Mouse (Mus musculus) limb, embryonic 10.5 days (tissue): ENCODE measurements around the gene Cd209g. TPM values are rescaled to one million over a fixed set of nuclear protein-coding genes. Genes with fewer than 3 reads are reported as not detected.
A peak's percentile ranks its signal among the peaks of the same experiment; 100 is the strongest.
"Not testable (repeated sequence)": the region's sequence is repeated elsewhere in the genome, so short reads cannot be mapped to it uniquely, and the experiment has no call there.

Experiments
- DNase-seq: peaks from one replicate; pipeline ENCODE4 v3.0.0-alpha.2; 2017; ENCODE audit warnings: low spot score
- H3K27ac ChIP-seq: fragments of 300-500 bp; sonication (generic); 2 replicates; pipeline ENCODE4 v1.5.1; 2016; ENCODE audit warnings: mild to moderate bottlenecking
- H3K27me3 ChIP-seq: fragments of 300-500 bp; sonication (generic); 2 replicates; pipeline ENCODE4 v1.6.1; 2016; ENCODE audit warnings: low read depth, mild to moderate bottlenecking; ENCODE audit not compliant: poor library complexity, severe bottlenecking
- H3K36me3 ChIP-seq: fragments of 300-500 bp; sonication (generic); 2 replicates; pipeline ENCODE4 v1.6.1; 2016; ENCODE audit warnings: mild to moderate bottlenecking, moderate library complexity
- H3K4me1 ChIP-seq: fragments of 300-500 bp; sonication (generic); 2 replicates; pipeline ENCODE4 v1.6.1; 2016
- H3K4me3 ChIP-seq: fragments of 300-500 bp; sonication (generic); 2 replicates; pipeline ENCODE4 v1.5.1; 2016; ENCODE audit warnings: mild to moderate bottlenecking, moderate library complexity
- H3K9me3 ChIP-seq: fragments of 300-500 bp; sonication (generic); replicated peaks from 2 replicates; pipeline ENCODE4 v1.6.1; 2016; ENCODE audit warnings: mild to moderate bottlenecking
- WGBS: fragments of 180-500 bp; shearing (Covaris S2); methylation state at CpG from one replicate; pipeline ENCODE4 v1.1.7; 2016; 5-methylcytosine and 5-hydroxymethylcytosine counted together
- polyA plus RNA-seq: library from polyadenylated mRNA; unstranded; fragments of >200 nt; fragmentation: Nextera tagmentation; extraction: Ambion mirVana; gene quantifications from 2 replicates; pipeline ENCODE4 v1.2.1, GENCODE M21; 2016

Gene Cd209g
- polyA plus RNA-seq: not detected in 2 replicates

DNA sequence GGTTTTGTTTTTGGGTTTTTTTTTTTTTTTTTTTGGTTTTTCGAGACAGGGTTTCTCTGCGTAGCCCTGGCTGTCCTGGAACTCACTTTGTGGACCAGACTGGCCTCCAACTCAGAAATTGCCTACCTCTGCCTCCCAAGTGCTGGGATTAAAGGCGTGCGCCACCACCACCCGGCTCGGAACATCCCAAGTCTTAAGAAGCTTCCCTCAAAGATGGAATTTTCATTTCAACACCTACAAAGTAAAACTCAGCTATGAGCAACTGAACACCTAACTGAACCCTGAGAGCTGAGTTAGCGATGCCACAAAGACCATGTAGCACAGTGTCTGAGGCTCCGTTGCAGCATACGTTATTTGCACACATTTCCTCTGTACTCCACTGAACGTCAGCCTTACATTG is at the start of gene Cd209g:
Cd209g (plus strand) TSS at position 301 of the 400 bp plus-strand sequence.
- WGBS: 90% methylated on average over 10 of the region's 10 CpGs
- no peak for DNase-seq
- no peaks in the 10 kb centered on the region for H3K36me3 ChIP-seq
- no peak within 1 kb of the TSS for H3K27ac ChIP-seq
- H3K27me3 ChIP-seq: 0 out of 2 replicates have a peak, but pooled peaks cover 5% of the 10 kb centered on the region
- H3K4me1 ChIP-seq: no peaks in the 10 kb centered on the region
- H3K4me3 ChIP-seq: no peak within 1 kb of the TSS
- H3K9me3 ChIP-seq: no peaks in the 10 kb centered on the region

DNA sequence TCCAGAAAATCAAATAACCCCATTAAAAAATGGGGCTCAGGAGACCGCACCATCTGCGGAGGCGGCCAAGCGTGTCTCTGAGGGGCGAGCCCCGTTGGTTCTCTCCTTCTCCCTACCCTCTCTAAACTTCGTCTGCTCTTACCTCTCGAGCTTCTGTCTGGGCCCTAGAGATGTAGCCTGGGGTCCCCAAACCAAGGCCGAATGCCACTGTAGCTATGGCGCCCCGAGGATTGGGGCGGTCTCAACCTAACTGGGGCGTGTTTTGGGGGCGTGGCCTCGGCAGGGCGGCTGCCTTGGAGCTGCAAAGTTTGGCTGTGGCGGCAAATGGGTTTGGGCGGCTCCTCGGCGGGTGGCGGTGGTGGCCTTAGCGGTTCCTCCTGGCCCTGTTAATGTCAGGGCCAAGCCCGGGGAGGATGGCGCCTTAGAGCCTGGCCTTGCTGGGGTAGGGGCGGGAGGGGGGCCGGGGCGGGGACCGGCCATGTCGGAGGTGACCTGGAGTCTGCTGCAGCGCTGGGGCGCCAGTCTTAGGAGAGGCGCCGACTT is 46.6 kb upstream of the Cd209g start:
- DNase-seq, H3K36me3 ChIP-seq, H3K4me1 ChIP-seq, H3K27ac ChIP-seq, H3K27me3 ChIP-seq, H3K9me3 ChIP-seq: not testable (repeated sequence)
- peak overlapping the region; percentile 22 for H3K4me3 ChIP-seq
- WGBS: 42% methylated on average over 33 of the region's 33 CpGs

DNA sequence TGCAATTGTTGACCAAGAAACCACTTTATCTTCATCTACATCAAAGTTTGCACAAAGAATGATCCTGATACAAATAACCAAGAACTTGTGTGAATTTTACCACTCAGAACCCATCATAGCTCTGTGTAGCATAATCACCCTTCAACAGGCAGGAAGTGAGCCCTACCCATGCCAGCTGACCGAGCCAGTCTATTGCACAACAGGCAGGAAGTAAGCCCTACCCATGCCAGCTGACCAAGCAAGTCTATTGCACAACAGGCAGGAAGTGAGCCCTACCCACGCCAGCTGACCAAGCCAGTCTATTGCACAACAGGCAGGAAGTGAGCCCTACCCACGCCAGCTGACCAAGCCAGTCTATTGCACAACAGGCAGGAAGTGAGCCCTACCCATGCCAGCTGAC is 45.4 kb upstream of the Cd209g start:
- not testable (repeated sequence) for H3K4me3 ChIP-seq, H3K9me3 ChIP-seq, H3K4me1 ChIP-seq, DNase-seq, H3K27me3 ChIP-seq, H3K36me3 ChIP-seq, H3K27ac ChIP-seq
- WGBS: 82% methylated on average over 3 of the region's 3 CpGs

DNA sequence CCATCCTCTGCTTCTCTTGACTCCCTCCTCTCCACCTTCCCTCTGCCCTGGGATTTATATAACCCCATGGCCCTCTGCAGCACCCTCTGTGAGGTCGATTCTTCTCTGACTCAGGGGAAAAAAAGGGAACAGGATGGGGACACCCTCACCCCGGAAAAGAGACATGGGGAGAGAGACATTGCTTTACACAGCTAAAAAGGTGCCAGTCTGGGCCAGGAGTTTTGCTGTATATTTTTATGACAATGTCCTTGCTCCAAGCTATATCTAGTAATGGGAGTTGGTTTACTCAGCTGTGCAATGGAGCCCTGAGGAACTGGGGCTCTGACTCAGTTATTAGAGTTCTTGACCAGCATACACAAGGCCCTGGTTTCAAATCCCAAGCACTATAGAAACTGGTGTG is 28.2 kb upstream of the Cd209g start, which contains the start of gene Cd209f:
Cd209f (minus strand) TSS at position 101 of the 400 bp plus-strand sequence.
- not testable (repeated sequence) for H3K9me3 ChIP-seq, H3K36me3 ChIP-seq, DNase-seq, H3K27me3 ChIP-seq, H3K27ac ChIP-seq, H3K4me1 ChIP-seq, H3K4me3 ChIP-seq
- WGBS: 69% methylated on average over 2 of the region's 2 CpGs

DNA sequence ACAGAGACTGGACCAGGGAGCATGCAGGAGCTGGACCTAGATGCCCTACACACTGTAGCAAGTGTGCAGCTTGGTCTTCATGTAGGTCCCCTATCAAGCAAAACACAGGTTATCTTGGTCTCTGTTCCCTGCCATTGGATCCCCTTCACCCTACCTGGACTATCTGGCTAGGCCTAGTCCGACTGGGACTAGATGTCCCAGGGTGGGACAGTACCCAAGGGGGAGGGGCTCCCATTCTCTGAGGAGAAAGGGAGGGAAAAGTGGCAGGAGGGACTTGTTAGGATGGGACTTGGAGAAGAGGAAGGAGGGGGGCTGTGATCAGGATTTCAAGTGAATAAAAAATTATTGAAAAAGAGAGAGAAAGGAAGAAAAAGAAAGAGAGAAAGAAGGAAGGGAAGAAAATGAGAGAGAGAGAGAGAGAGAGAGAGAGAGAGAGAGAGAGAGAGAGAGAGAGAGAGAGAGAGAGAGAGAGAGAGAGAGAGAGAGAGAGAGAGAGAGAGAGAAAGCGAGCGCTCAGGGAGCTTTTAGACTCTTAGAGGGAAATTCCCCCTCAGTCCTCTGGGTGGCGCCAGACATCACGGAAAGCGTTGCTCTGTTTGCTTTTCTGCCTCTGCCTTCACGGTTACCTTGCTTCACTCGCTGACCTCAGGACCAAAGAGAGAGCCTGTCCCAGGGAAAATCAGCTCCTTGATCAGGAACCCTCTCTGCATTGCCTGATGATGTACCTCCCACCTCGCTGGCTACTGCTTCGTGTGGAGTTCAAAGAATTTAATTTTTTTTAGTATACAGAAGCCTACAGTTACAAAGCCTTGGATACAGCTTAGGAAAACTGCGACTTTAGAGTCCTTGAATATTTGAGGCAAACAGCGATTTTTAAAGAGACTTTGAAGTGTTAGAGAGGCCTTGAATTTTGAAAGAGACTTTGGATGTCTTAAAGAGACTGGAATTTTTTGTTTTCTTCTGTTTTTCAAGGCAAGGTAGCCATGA is 6.1 kb downstream of the Cd209g start:
- H3K27me3 ChIP-seq: 0 out of 2 replicates have a peak, but pooled peaks cover 5% of the 10 kb centered on the region
- H3K4me3 ChIP-seq: no peak overlapping the region
- H3K4me1 ChIP-seq: no peaks in the 10 kb centered on the region
- DNase-seq: peak; percentile 85
- WGBS: 12% methylated on average over 12 of the region's 12 CpGs
- no peaks in the 10 kb centered on the region for H3K9me3 ChIP-seq
- no peak overlapping the region for H3K27ac ChIP-seq
- H3K36me3 ChIP-seq: no peaks in the 10 kb centered on the region

DNA sequence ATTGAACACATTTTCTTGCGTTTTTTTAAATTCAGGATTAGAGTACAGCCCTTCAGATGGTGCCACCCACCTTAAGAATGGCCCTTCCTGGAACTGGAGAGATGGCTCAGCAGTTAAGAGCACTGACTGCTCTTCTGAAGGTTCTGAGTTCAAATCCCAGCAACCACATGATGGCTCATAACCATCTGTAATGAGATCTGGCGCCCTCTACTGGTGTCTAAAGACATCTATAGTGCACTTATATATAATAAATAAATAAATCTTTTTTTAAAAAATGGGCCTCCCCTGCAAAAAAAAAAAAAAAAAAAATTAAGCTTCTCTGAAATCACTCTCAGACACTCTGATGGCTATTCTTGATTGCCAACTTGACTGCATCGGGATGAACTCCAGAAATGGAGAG is 7.8 kb downstream of the Cd209g start:
- DNase-seq: no peak
- Histone ChIP-seq H3K4me3 (no peak overlapping the region), H3K27me3 (0 out of 2 replicates have a peak, but pooled peaks cover 5% of the 10 kb centered on the region), H3K4me1 (no peaks in the 10 kb centered on the region), H3K36me3 (no peaks in the 10 kb centered on the region), H3K9me3 (no peaks in the 10 kb centered on the region), H3K27ac (no peak overlapping the region)
- WGBS: 61% methylated on average over 3 of the region's 3 CpGs

DNA sequence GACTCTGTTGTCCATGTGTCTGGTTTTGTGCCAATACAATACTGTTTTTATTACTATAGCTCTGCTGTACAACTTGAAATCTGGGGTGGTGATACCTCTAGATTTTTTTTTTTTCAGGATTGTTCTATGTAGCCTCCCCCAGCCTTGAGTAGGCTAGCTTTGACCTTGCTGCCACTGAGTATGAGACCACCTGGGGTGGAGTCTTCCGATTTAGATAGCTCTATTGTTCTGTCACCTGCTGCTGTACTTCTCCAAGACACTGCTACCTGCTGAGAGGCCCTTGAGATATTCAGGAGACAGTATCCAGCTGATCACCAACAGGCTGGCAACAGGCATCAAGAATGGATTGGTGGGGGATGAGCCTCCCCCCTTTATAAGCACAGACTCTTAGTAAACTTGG is 13.4 kb downstream of the Cd209g start:
- 65% methylated on average over 1 of the region's 1 CpGs for WGBS
- no peaks in the 10 kb centered on the region for H3K4me1 ChIP-seq
- H3K27ac ChIP-seq: no peak overlapping the region
- H3K4me3 ChIP-seq: no peak overlapping the region
- no peaks in the 10 kb centered on the region for H3K27me3 ChIP-seq
- no peaks in the 10 kb centered on the region for H3K36me3 ChIP-seq
- H3K9me3 ChIP-seq: no peaks in the 10 kb centered on the region
- DNase-seq: no peak

DNA sequence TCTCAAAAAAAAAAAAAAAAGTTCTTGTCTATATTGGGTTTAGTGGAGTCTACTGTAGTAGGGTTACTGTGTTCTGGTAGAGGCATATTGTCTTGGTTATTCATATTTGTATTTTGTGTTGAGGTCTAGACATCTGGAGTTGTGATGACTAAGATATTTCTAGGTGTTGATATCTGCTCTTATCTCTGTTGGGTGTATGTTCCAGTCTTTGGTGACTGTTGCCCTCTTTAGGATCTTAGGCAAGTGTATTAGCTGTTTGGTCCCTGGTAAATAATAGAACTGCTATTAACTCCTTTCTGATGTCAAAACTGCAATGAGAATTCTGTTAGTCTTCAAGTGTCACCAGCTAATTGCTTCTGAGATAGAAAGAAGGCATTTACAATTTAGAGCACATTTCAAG is 21.0 kb downstream of the Cd209g start:
- H3K27me3 ChIP-seq: no peaks in the 10 kb centered on the region
- no peaks in the 10 kb centered on the region for H3K9me3 ChIP-seq
- no peak overlapping the region for H3K27ac ChIP-seq
- H3K4me1 ChIP-seq: no peaks in the 10 kb centered on the region
- no peaks in the 10 kb centered on the region for H3K36me3 ChIP-seq
- DNase-seq: no peak
- H3K4me3 ChIP-seq: no peak overlapping the region

DNA sequence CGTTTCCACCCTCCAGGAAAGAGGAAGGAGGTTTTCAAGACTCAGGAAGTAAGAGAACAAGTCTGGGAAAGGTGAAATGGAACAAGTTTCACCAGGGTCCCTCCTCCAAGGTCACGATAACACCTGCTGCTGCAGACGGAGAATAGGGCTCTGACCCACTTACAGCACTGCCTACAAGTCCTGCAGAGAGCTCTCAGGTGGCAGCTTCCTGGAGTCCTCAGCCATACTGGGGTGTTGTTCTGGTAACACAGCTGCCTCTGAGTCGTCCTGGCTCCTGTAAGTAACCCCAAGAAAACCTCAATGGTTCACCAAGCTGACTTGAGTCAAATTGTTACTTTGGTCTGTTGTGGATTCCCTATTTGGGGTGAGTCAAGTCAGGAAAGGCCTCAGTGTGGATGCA is 28.9 kb downstream of the Cd209g start:
- DNase-seq: no peak
- no peak overlapping the region for H3K27ac ChIP-seq
- H3K36me3 ChIP-seq: no peaks in the 10 kb centered on the region
- H3K4me3 ChIP-seq: no peak overlapping the region
- no peaks in the 10 kb centered on the region for H3K9me3 ChIP-seq
- peaks cover 12% of the 10 kb centered on the region for H3K4me1 ChIP-seq
- 65% methylated on average over 4 of the region's 4 CpGs for WGBS
- no peaks in the 10 kb centered on the region for H3K27me3 ChIP-seq

DNA sequence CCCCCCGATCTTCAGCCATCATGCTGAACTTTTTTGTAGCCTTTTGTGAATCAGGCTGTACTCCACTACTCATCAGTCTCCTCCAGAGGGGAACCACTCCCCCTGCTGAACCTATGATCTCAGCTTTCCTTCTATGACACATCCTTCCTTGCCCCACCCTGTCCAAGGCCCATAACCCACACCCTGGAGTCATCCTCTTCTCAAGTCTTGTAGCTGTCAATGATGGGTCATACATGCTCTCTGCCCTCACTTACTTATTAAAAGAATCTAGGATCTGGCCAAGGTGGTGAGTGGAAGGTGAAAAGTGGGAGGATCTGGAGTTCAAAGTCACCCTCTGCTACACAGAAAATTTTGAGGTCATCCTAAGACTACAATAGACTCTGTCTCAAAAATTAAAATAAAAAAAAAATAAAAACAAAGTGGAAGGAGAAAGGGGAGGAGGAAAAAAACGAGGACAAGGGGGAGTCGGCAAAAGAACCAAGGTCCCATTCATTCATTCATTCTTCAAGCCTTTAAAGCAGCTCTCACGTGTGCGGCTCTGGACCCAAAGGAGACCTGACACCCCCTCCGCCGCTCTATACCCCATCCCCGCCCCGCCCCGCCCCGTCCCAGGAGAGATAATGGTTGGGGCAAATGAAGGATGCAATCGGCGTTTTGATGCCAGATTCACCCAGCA is 31.4 kb downstream of the Cd209g start:
- peak overlapping the region; percentile 81 for H3K27ac ChIP-seq
- 8% methylated on average over 13 of the region's 13 CpGs for WGBS
- H3K4me1 ChIP-seq: peaks cover 12% of the 10 kb centered on the region
- DNase-seq: no peak
- H3K9me3 ChIP-seq: no peaks in the 10 kb centered on the region
- H3K27me3 ChIP-seq: no peaks in the 10 kb centered on the region
- no peaks in the 10 kb centered on the region for H3K36me3 ChIP-seq
- H3K4me3 ChIP-seq: peak overlapping the region; percentile 81

DNA sequence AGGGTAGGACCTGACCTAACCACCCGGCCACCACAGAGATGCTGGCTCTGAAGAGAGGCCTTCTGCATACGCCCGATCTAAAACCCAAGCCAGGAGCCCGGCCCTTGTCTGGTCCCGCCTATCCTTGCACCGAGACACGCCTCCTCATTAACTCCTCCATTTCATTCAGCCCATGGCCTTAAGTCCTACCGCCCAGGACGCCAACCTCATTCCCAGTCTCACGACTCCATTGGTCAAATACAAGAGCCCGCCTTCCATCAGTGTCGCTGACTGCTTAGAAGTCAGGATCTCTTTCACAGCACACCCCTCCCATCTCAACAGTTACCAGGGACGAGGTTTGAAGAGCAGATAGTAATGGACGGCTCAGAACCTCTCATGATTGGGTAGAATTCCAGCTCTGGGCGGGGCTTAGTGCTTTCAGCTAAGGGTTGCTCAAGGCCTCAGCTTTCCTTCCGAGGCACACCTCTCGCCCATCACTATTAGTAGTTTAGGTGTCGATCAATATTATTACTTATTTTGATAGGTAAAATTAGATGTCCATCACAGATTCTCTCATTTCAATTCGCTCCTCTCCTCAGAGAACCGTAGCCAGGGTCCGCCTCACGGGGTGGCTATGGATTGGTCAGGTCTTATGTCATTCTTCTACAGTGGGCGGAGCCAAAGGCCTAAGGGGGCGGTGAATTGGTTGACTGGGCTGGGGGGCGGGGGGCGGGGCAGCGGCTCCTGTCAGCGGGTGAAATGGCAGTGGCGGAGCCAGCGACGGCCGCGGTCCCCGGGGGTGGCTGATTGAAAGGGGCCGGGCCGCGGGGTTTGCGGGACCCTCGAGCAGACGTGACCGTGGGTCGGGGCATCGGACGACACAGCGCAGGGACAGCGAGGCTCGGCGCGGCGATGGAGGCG is 32.2 kb downstream of the Cd209g start, which contains the start of gene Evi5l:
Evi5l (plus strand) TSS at position 716 of the 900 bp plus-strand sequence.
- peak; percentile 95 for DNase-seq
- Histone ChIP-seq H3K36me3 (no peaks in the 10 kb centered on the region), H3K27me3 (no peaks in the 10 kb centered on the region), H3K27ac (peak within 1 kb of the TSS; percentile 81), H3K9me3 (no peaks in the 10 kb centered on the region), H3K4me3 (peak within 1 kb of the TSS; percentile 81), H3K4me1 (peaks cover 12% of the 10 kb centered on the region)
- WGBS: under 1% methylated on average over 44 of the region's 51 CpGs

DNA sequence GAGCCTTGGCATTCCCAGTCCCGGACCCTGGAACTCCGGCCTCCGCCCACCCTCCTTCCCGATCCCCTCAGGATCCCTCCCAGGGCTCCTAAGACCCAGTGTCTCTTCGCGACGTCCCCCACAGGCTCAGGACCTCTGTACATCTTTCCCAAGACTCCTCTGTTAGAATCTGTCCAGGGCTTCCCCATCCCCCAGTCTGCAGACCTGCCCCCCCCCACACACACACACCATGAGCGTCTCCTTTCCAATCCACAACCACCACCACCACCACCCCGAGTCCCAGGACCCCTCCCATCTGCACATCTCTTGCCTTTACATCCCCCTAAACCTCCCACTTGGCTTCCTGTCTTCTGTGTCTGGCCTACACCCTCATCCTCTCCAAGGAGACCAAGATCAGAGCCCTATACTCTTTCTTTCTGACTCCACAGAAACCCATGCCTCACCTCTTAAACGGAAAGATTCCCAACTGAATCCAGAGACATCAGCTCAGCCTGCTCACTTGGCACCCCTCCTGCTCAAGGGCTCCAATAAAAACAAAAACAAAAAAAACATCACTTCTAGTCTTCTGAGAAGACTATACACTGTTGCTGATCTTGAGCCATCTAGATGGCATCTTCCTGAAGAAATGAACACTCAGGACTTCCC is 33.1 kb downstream of the Cd209g start:
- WGBS: 12% methylated on average over 10 of the region's 10 CpGs
- no peaks in the 10 kb centered on the region for H3K27me3 ChIP-seq
- no peaks in the 10 kb centered on the region for H3K36me3 ChIP-seq
- no peaks in the 10 kb centered on the region for H3K9me3 ChIP-seq
- DNase-seq: no peak
- peaks cover 12% of the 10 kb centered on the region for H3K4me1 ChIP-seq
- H3K27ac ChIP-seq: peak overlapping the region; percentile 80
- peak overlapping the region; percentile 81 for H3K4me3 ChIP-seq
